Mouse (Mus musculus) forebrain, postnatal 0 days (tissue): ENCODE measurements at regions not wholly inside any gene's neighbourhood (a gene's known extent, or its start where the extent isn't known, plus 50 kb on each side); places are given as distances from the start of the nearest gene placed in this dataset.
A peak's percentile ranks its signal among the peaks of the same experiment; 100 is the strongest.
"Not testable (repeated sequence)": the region's sequence is repeated elsewhere in the genome, so short reads cannot be mapped to it uniquely, and the experiment has no call there.

ENCODE experiments used
- ATAC-seq: fragments of 200-750 bp; cut with Nextera tagmentation; 2 replicates; pipeline ENCODE4 v1.8.0; 2017; ENCODE audit warnings: mild to moderate bottlenecking, moderate library complexity
- DNase-seq: peaks from one replicate; pipeline ENCODE4 v3.0.0-alpha.2; 2015
- H3K27ac ChIP-seq: fragments of 300-500 bp; sonication (generic); 2 replicates; pipeline ENCODE4 v1.5.1; 2014; ENCODE audit warnings: low read depth, mild to moderate bottlenecking, antibody characterized with exemption, low read length, moderate library complexity, mixed read lengths
- H3K27me3 ChIP-seq: fragments of 300-500 bp; sonication (generic); 2 replicates; pipeline ENCODE4 v1.6.1; 2014; ENCODE audit warnings: mild to moderate bottlenecking, low read length, mixed read lengths; ENCODE audit not compliant: insufficient read depth
- H3K36me3 ChIP-seq: fragments of 300-500 bp; sonication (generic); 2 replicates; pipeline ENCODE4 v1.6.1; 2014; ENCODE audit warnings: mild to moderate bottlenecking, moderate library complexity; ENCODE audit not compliant: insufficient read depth
- H3K4me1 ChIP-seq: fragments of 300-500 bp; sonication (generic); 2 replicates; pipeline ENCODE4 v1.6.1; 2014; ENCODE audit warnings: antibody characterized with exemption; ENCODE audit not compliant: insufficient read depth
- H3K4me2 ChIP-seq: fragments of 300-500 bp; sonication (generic); 2 replicates; pipeline ENCODE4 v1.6.1; 2014; ENCODE audit warnings: low read depth, mild to moderate bottlenecking, moderate library complexity
- H3K4me3 ChIP-seq: fragments of 300-500 bp; sonication (generic); 2 replicates; pipeline ENCODE4 v1.5.1; 2014; ENCODE audit warnings: low read depth, low read length, mixed read lengths
- H3K9ac ChIP-seq: fragments of 300-500 bp; sonication (generic); 2 replicates; pipeline ENCODE4 v1.6.1; 2014; ENCODE audit warnings: mild to moderate bottlenecking
- H3K9me3 ChIP-seq: fragments of 300-500 bp; sonication (generic); 2 replicates; pipeline ENCODE4 v1.6.1; 2016; ENCODE audit warnings: low read length
- CTCF ChIP-seq: sonication (generic); IDR thresholded peaks from 2 replicates; pipeline ENCODE4 v1.5.1; 2016; ENCODE audit warnings: antibody characterized with exemption, control low read depth, low read depth
- WGBS: fragments of 180-500 bp; shearing (Covaris S2); extraction: QIAGEN DNeasy Blood & Tissue Kit; methylation state at CpG from one replicate; pipeline ENCODE4 v1.1.7; 2014; 5-methylcytosine and 5-hydroxymethylcytosine counted together

GRCm38 (mm10) chr15:41989065-41989464, 1854.9 kb downstream of the 9330182O14Rik start:
- H3K27me3 ChIP-seq: no peaks in the 10 kb centered on the region
- no peak overlapping the region for H3K9ac ChIP-seq
- H3K4me1 ChIP-seq: no peaks in the 10 kb centered on the region
- H3K36me3 ChIP-seq: no peaks in the 10 kb centered on the region
- DNase-seq (no peak), ATAC-seq (no peak)
- no peak for TF ChIP-seq CTCF
- H3K4me2 ChIP-seq: no peak overlapping the region
- H3K4me3 ChIP-seq: no peak overlapping the region
- 49% methylated on average over 2 of the region's 2 CpGs for WGBS
- no peak overlapping the region for H3K27ac ChIP-seq
- H3K9me3 ChIP-seq: no peaks in the 10 kb centered on the region

GRCm38 (mm10) chr15:41991816-41992215, 1857.7 kb downstream of the 9330182O14Rik start:
- Histone ChIP-seq H3K36me3 (no peaks in the 10 kb centered on the region), H3K9ac (no peak overlapping the region), H3K27ac (no peak overlapping the region), H3K4me1 (no peaks in the 10 kb centered on the region), H3K4me2 (no peak overlapping the region), H3K27me3 (no peaks in the 10 kb centered on the region), H3K9me3 (no peaks in the 10 kb centered on the region), H3K4me3 (no peak overlapping the region)
- ATAC-seq: no peak
- DNase-seq: no peak
- peak; percentile 11; the same call in 1 of the 2 replicates for TF ChIP-seq CTCF

GRCm38 (mm10) chr15:42032286-42032685, 1898.1 kb downstream of the 9330182O14Rik start:
- H3K4me3 ChIP-seq, H3K9ac ChIP-seq, H3K9me3 ChIP-seq, ATAC-seq, H3K36me3 ChIP-seq, DNase-seq, H3K4me1 ChIP-seq, H3K27ac ChIP-seq, H3K4me2 ChIP-seq, H3K27me3 ChIP-seq: not testable (repeated sequence)
- 92% methylated on average over 12 of the region's 12 CpGs for WGBS

- ATAC-seq (peak; percentile 87), DNase-seq (peak; percentile 41)
- Histone ChIP-seq H3K27ac (0 out of 2 replicates have a peak overlapping the region, but pooled peaks have one; percentile 0), H3K4me2 (no peak overlapping the region), H3K4me3 (no peak overlapping the region), H3K4me1 (no peaks in the 10 kb centered on the region), H3K36me3 (no peaks in the 10 kb centered on the region), H3K9me3 (no peaks in the 10 kb centered on the region), H3K27me3 (no peaks in the 10 kb centered on the region), H3K9ac (no peak overlapping the region)
- WGBS: 25% methylated on average over 4 of the region's 4 CpGs
- TF ChIP-seq CTCF: no peak
Observed at GRCm38 (mm10) chr15:42047088-42047976, 1913.2 kb downstream of the 9330182O14Rik start.

- TF ChIP-seq CTCF: no peak
- H3K9me3 ChIP-seq: no peaks in the 10 kb centered on the region
- 46% methylated on average over 3 of the region's 3 CpGs for WGBS
- no peaks in the 10 kb centered on the region for H3K4me1 ChIP-seq
- no peaks in the 10 kb centered on the region for H3K36me3 ChIP-seq
- DNase-seq (peak; percentile 19), ATAC-seq (peak; percentile 14; the same call in 1 of the 2 replicates)
- H3K4me2 ChIP-seq: no peak overlapping the region
- no peak overlapping the region for H3K27ac ChIP-seq
- H3K4me3 ChIP-seq: no peak overlapping the region
- no peaks in the 10 kb centered on the region for H3K27me3 ChIP-seq
- no peak overlapping the region for H3K9ac ChIP-seq
Observed at GRCm38 (mm10) chr15:42056772-42057171, 1922.6 kb downstream of the 9330182O14Rik start.

GRCm38 (mm10) chr15:42068207-42068831, 1934.2 kb downstream of the 9330182O14Rik start:
- Histone ChIP-seq H3K36me3 (no peaks in the 10 kb centered on the region), H3K27ac (no peak overlapping the region), H3K4me3 (no peak overlapping the region), H3K4me2 (no peak overlapping the region), H3K4me1 (no peaks in the 10 kb centered on the region), H3K9me3 (no peaks in the 10 kb centered on the region), H3K9ac (no peak overlapping the region), H3K27me3 (no peaks in the 10 kb centered on the region)
- DNase-seq: peak; percentile 14
- ATAC-seq: peak; percentile 50; the same call in 1 of the 2 replicates
- TF ChIP-seq CTCF: no peak
- 27% methylated on average over 5 of the region's 5 CpGs for WGBS

GRCm38 (mm10) chr15:42069072-42069471, 1934.9 kb downstream of the 9330182O14Rik start:
- 62% methylated on average over 3 of the region's 3 CpGs for WGBS
- Histone ChIP-seq H3K36me3 (no peaks in the 10 kb centered on the region), H3K4me1 (no peaks in the 10 kb centered on the region), H3K9me3 (no peaks in the 10 kb centered on the region), H3K4me2 (no peak overlapping the region), H3K4me3 (no peak overlapping the region), H3K27me3 (no peaks in the 10 kb centered on the region), H3K9ac (no peak overlapping the region), H3K27ac (no peak overlapping the region)
- ATAC-seq (no peak), DNase-seq (no peak)
- TF ChIP-seq CTCF: no peak
